Mouse (Mus musculus): ENCODE measurements around the gene Serpina1b. TPM values are rescaled to one million over a fixed set of nuclear protein-coding genes. Genes with fewer than 3 reads are reported as not detected.
"Not testable (repeated sequence)": the region's sequence is repeated elsewhere in the genome, so short reads cannot be mapped to it uniquely, and the experiment has no call there.

The Serpina1b gene
- polyA plus RNA-seq, 1 experiment from 2014 or later, result 0.39 TPM

DNA sequence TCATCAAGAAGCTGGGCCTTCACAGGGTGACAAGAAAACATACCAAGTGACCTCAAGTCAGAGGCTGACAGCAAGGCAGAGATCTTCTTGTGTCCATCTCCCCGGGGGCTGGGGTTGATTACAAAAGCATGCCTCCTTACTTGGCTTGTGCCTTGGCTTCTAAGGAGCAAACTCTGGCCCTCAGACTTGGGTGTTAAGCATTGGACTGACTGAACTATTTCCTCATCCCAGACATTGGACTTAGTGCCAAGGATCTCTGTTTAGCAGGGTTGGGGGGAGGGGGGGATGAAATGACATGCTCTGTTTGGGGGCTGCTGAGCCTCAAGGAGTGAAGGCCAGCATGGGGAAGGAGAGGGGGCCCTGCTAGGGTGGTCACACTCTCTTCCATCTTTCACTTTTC lies 59.6 kb downstream of the Serpina1b start:
- not testable (repeated sequence) for H3K9me3 ChIP-seq (ENCODE audit: low read depth, low read length); H3K9ac ChIP-seq; H3K36me3 ChIP-seq (ENCODE audit: insufficient read depth); H3K4me2 ChIP-seq; H3K27ac ChIP-seq (ENCODE audit: low read depth); DNase-seq; H3K4me3 ChIP-seq (ENCODE audit: low read depth, low read length); H3K4me1 ChIP-seq (ENCODE audit: insufficient read depth); H3K27me3 ChIP-seq (ENCODE audit: insufficient read depth, low read length); ATAC-seq (ENCODE audit: insufficient read depth)
- WGBS, result 62% methylated on average over 1 of the region's 1 CpGs

GRCm38 (mm10) chr12:103763083-103763482 lies 67.1 kb downstream of the Serpina1b start:
- H3K36me3 ChIP-seq (ENCODE audit: insufficient read depth); H3K4me1 ChIP-seq (ENCODE audit: insufficient read depth); H3K4me3 ChIP-seq (ENCODE audit: low read depth, low read length); ATAC-seq (ENCODE audit: insufficient read depth); H3K27me3 ChIP-seq (ENCODE audit: insufficient read depth, low read length); H3K9me3 ChIP-seq (ENCODE audit: low read depth, low read length); DNase-seq; H3K9ac ChIP-seq; H3K4me2 ChIP-seq; H3K27ac ChIP-seq (ENCODE audit: low read depth): not testable (repeated sequence)
- 81% methylated on average over 3 of the region's 3 CpGs for WGBS

GRCm38 (mm10) chr12:103760316-103760715 lies 69.9 kb downstream of the Serpina1b start:
- not testable (repeated sequence) for DNase-seq; H3K9me3 ChIP-seq (ENCODE audit: low read depth, low read length); H3K36me3 ChIP-seq (ENCODE audit: insufficient read depth); H3K4me1 ChIP-seq (ENCODE audit: insufficient read depth); ATAC-seq (ENCODE audit: insufficient read depth); H3K9ac ChIP-seq; H3K4me3 ChIP-seq (ENCODE audit: low read depth, low read length); H3K4me2 ChIP-seq; H3K27ac ChIP-seq (ENCODE audit: low read depth); H3K27me3 ChIP-seq (ENCODE audit: insufficient read depth, low read length)
- WGBS, result 77% methylated on average over 3 of the region's 3 CpGs

GRCm38 (mm10) chr12:103745957-103746356 lies 84.2 kb downstream of the Serpina1b start:
- H3K9me3 ChIP-seq (ENCODE audit: low read depth, low read length); H3K36me3 ChIP-seq (ENCODE audit: insufficient read depth); H3K4me2 ChIP-seq; H3K4me3 ChIP-seq (ENCODE audit: low read depth, low read length); H3K27ac ChIP-seq (ENCODE audit: low read depth); ATAC-seq (ENCODE audit: insufficient read depth); H3K27me3 ChIP-seq (ENCODE audit: insufficient read depth, low read length); H3K4me1 ChIP-seq (ENCODE audit: insufficient read depth); H3K9ac ChIP-seq; DNase-seq: not testable (repeated sequence)
- WGBS, result 79% methylated on average over 5 of the region's 5 CpGs

DNA sequence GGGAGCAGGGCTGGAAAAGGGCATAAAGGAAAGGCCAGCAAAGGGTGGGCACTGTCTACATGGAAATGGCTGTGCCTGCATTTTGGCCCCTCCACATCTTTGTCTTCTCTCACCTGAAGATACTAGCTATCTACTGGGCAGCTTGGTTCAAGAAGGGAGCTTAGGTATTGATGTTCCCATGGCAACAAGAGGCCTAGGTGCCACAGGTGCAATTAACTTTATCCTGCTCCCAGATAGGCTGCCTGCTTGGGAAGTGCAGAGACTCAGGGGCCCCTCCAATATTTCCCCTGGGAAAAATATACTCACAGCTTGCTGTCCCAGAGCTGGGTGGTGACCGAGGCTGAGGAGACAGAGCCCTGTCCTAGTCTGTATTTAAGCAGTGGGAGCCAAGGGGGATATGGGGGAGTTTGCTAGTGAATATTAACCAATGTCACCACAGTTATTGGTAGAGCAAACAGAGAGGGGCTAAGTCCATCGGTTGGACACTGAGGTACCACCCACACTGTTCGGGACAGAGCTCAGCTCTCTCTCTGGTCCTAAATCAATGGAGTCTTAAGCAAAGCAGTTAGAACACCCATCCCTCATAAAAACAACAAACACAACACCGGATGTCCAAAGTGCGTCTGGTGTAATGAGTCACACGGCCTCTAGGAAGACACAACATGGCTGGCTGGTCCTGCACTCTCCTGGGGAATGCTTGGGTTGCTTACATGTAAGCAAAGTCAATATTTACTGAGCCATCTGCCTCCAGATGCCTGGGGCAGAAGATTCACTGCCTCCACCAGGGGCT lies 92.2 kb downstream of the Serpina1b start:
- H3K9ac ChIP-seq; H3K4me2 ChIP-seq; H3K27me3 ChIP-seq (ENCODE audit: insufficient read depth, low read length); H3K4me1 ChIP-seq (ENCODE audit: insufficient read depth); DNase-seq; H3K4me3 ChIP-seq (ENCODE audit: low read depth, low read length); H3K36me3 ChIP-seq (ENCODE audit: insufficient read depth); ATAC-seq (ENCODE audit: insufficient read depth); H3K9me3 ChIP-seq (ENCODE audit: low read depth, low read length); H3K27ac ChIP-seq (ENCODE audit: low read depth): not testable (repeated sequence)
- WGBS, result 68% methylated on average over 5 of the region's 6 CpGs

DNA sequence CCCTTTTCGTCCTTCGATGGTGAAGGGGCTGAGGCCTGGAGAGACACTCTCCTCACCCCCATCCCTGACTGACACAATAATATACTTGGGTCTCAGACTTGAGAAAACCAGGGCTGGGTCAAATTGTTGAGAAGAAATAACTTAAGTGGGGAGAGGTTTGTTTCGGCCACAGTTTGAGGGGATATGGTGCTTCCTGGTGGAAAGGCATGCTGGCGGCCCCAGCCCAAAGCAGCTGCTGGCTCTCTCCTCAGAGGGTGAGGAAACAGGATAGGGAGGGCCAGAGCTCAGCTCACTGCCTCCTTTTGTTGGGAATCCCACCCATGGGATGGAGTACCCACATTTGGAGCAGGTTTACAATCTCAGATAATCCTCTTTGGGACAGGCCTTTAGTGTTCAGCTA lies 94.6 kb downstream of the Serpina1b start:
- H3K9ac ChIP-seq; ATAC-seq (ENCODE audit: insufficient read depth); H3K4me3 ChIP-seq (ENCODE audit: low read depth, low read length); H3K27ac ChIP-seq (ENCODE audit: low read depth); H3K4me2 ChIP-seq; H3K27me3 ChIP-seq (ENCODE audit: insufficient read depth, low read length); H3K9me3 ChIP-seq (ENCODE audit: low read depth, low read length); H3K36me3 ChIP-seq (ENCODE audit: insufficient read depth); DNase-seq; H3K4me1 ChIP-seq (ENCODE audit: insufficient read depth): not testable (repeated sequence)
- 76% methylated on average over 4 of the region's 4 CpGs for WGBS

- not testable (repeated sequence) for H3K9ac ChIP-seq; H3K4me2 ChIP-seq; H3K27me3 ChIP-seq (ENCODE audit: insufficient read depth, low read length); H3K4me1 ChIP-seq (ENCODE audit: insufficient read depth); H3K27ac ChIP-seq (ENCODE audit: low read depth); H3K9me3 ChIP-seq (ENCODE audit: low read depth, low read length); H3K4me3 ChIP-seq (ENCODE audit: low read depth, low read length); ATAC-seq (ENCODE audit: insufficient read depth); H3K36me3 ChIP-seq (ENCODE audit: insufficient read depth)
- WGBS, result 69% methylated on average over 4 of the region's 4 CpGs
- peak; percentile 35 for DNase-seq
These were observed 95.1 kb downstream of the Serpina1b start for GRCm38 (mm10) chr12:103735101-103735500.

GRCm38 (mm10) chr12:103711537-103711936 lies 118.6 kb downstream of the Serpina1b start:
- DNase-seq (no peak), ATAC-seq (ENCODE audit: insufficient read depth) (no peak)
- Histone ChIP-seq H3K27me3 (ENCODE audit: insufficient read depth, low read length) (no peaks in the 10 kb centered on the region), H3K4me3 (ENCODE audit: low read depth, low read length) (no peak overlapping the region), H3K27ac (ENCODE audit: low read depth) (no peak overlapping the region), H3K4me2 (no peak overlapping the region), H3K9ac (no peak overlapping the region), H3K36me3 (ENCODE audit: insufficient read depth) (no peaks in the 10 kb centered on the region), H3K4me1 (ENCODE audit: insufficient read depth) (no peaks in the 10 kb centered on the region), H3K9me3 (ENCODE audit: low read depth, low read length) (no peaks in the 10 kb centered on the region)
- no peak; the same call in 1 of the 2 replicates for TF ChIP-seq CTCF (IDR thresholded peaks at IDR 0.05; ENCODE audit: low read depth)
- WGBS, result 64% methylated on average over 3 of the region's 3 CpGs

Data from lung, embryonic 14.5 days (tissue).